Mouse (Mus musculus): ENCODE results near the gene Gm9887.
A peak's percentile ranks its signal among the peaks of the same experiment; 100 is the strongest.
"Not testable (repeated sequence)": the region's sequence is repeated elsewhere in the genome, so short reads cannot be mapped to it uniquely, and the experiment has no call there.

The Gm9887 gene

GRCm38 (mm10) chr12:69400367-69400766 lies 28.1 kb upstream of the Gm9887 start:
- H3K36me3 ChIP-seq (ENCODE audit: control insufficient read depth, insufficient read depth, low read length, poor library complexity, severe bottlenecking), result no peaks in the 10 kb centered on the region
- no peak for DNase-seq (ENCODE audit: low read depth, low spot score)
- H3K27me3 ChIP-seq (ENCODE audit: control insufficient read depth, insufficient read depth, low read length, poor library complexity, severe bottlenecking), result no peaks in the 10 kb centered on the region

- no peaks in the 10 kb centered on the region for H3K36me3 ChIP-seq (ENCODE audit: control insufficient read depth, insufficient read depth, low read length, poor library complexity, severe bottlenecking)
- no peak for DNase-seq (ENCODE audit: low read depth, low spot score)
- no peaks in the 10 kb centered on the region for H3K27me3 ChIP-seq (ENCODE audit: control insufficient read depth, insufficient read depth, low read length, poor library complexity, severe bottlenecking)
Measured at GRCm38 (mm10) chr12:69394456-69394855, 22.2 kb upstream of the Gm9887 start.

GRCm38 (mm10) chr12:69393076-69393475 lies 20.8 kb upstream of the Gm9887 start:
- no peak for DNase-seq (ENCODE audit: low read depth, low spot score)
- no peaks in the 10 kb centered on the region for H3K27me3 ChIP-seq (ENCODE audit: control insufficient read depth, insufficient read depth, low read length, poor library complexity, severe bottlenecking)
- H3K36me3 ChIP-seq (ENCODE audit: control insufficient read depth, insufficient read depth, low read length, poor library complexity, severe bottlenecking), result no peaks in the 10 kb centered on the region

- Histone ChIP-seq H3K36me3 (ENCODE audit: control insufficient read depth, insufficient read depth, low read length, poor library complexity, severe bottlenecking) (no peaks in the 10 kb centered on the region), H3K27me3 (ENCODE audit: control insufficient read depth, insufficient read depth, low read length, poor library complexity, severe bottlenecking) (no peaks in the 10 kb centered on the region)
Measured at GRCm38 (mm10) chr12:69390000-69390698, 17.9 kb upstream of the Gm9887 start.

GRCm38 (mm10) chr12:69389273-69389938 lies 17.1 kb upstream of the Gm9887 start:
- peak; percentile 38 for DNase-seq (ENCODE audit: low read depth, low spot score)

More at GRCm38 (mm10) chr12:69390000-69390698, 17.9 kb upstream of the Gm9887 start:
- no peak for DNase-seq (ENCODE audit: low read depth, low spot score)

GRCm38 (mm10) chr12:69388321-69388869 lies 16.1 kb upstream of the Gm9887 start:
- Histone ChIP-seq H3K27me3 (ENCODE audit: control insufficient read depth, insufficient read depth, low read length, poor library complexity, severe bottlenecking) (no peaks in the 10 kb centered on the region), H3K36me3 (ENCODE audit: control insufficient read depth, insufficient read depth, low read length, poor library complexity, severe bottlenecking) (no peaks in the 10 kb centered on the region)
- DNase-seq (ENCODE audit: low read depth, low spot score), result no peak

More at GRCm38 (mm10) chr12:69389273-69389938, 17.1 kb upstream of the Gm9887 start:
- no peaks in the 10 kb centered on the region for H3K27me3 ChIP-seq (ENCODE audit: control insufficient read depth, insufficient read depth, low read length, poor library complexity, severe bottlenecking)
- H3K36me3 ChIP-seq (ENCODE audit: control insufficient read depth, insufficient read depth, low read length, poor library complexity, severe bottlenecking), result no peaks in the 10 kb centered on the region

- not testable (repeated sequence) for DNase-seq (ENCODE audit: low read depth, low spot score); H3K36me3 ChIP-seq (ENCODE audit: control insufficient read depth, insufficient read depth, low read length, poor library complexity, severe bottlenecking); H3K27me3 ChIP-seq (ENCODE audit: control insufficient read depth, insufficient read depth, low read length, poor library complexity, severe bottlenecking)
Measured at GRCm38 (mm10) chr12:69386281-69386732, 14.0 kb upstream of the Gm9887 start.

- H3K36me3 ChIP-seq (ENCODE audit: control insufficient read depth, insufficient read depth, low read length, poor library complexity, severe bottlenecking), result no peaks in the 10 kb centered on the region
- H3K27me3 ChIP-seq (ENCODE audit: control insufficient read depth, insufficient read depth, low read length, poor library complexity, severe bottlenecking), result no peaks in the 10 kb centered on the region
- DNase-seq (ENCODE audit: low read depth, low spot score), result peak; percentile 63
Measured at GRCm38 (mm10) chr12:69385542-69386280, 13.5 kb upstream of the Gm9887 start.

GRCm38 (mm10) chr12:69384606-69385005 lies 12.3 kb upstream of the Gm9887 start:
- H3K36me3 ChIP-seq (ENCODE audit: control insufficient read depth, insufficient read depth, low read length, poor library complexity, severe bottlenecking), result no peaks in the 10 kb centered on the region
- no peak for DNase-seq (ENCODE audit: low read depth, low spot score)
- no peaks in the 10 kb centered on the region for H3K27me3 ChIP-seq (ENCODE audit: control insufficient read depth, insufficient read depth, low read length, poor library complexity, severe bottlenecking)

- DNase-seq (ENCODE audit: low read depth, low spot score), result no peak
Measured at GRCm38 (mm10) chr12:69382880-69383279, 10.6 kb upstream of the Gm9887 start.

GRCm38 (mm10) chr12:69378558-69379454 lies 6.5 kb upstream of the Gm9887 start:
- H3K27me3 ChIP-seq (ENCODE audit: control insufficient read depth, insufficient read depth, low read length, poor library complexity, severe bottlenecking), result no peaks in the 10 kb centered on the region
- DNase-seq (ENCODE audit: low read depth, low spot score), result peak; percentile 51
- 0 out of 2 replicates have a peak, but pooled peaks cover 3% of the 10 kb centered on the region for H3K36me3 ChIP-seq (ENCODE audit: control insufficient read depth, insufficient read depth, low read length, poor library complexity, severe bottlenecking)

More at GRCm38 (mm10) chr12:69382880-69383279, 10.6 kb upstream of the Gm9887 start:
- H3K36me3 ChIP-seq (ENCODE audit: control insufficient read depth, insufficient read depth, low read length, poor library complexity, severe bottlenecking), result no peaks in the 10 kb centered on the region
- H3K27me3 ChIP-seq (ENCODE audit: control insufficient read depth, insufficient read depth, low read length, poor library complexity, severe bottlenecking), result no peaks in the 10 kb centered on the region

- peaks cover 11% of the 10 kb centered on the region for H3K36me3 ChIP-seq (ENCODE audit: control insufficient read depth, insufficient read depth, low read length, poor library complexity, severe bottlenecking)
- H3K27me3 ChIP-seq (ENCODE audit: control insufficient read depth, insufficient read depth, low read length, poor library complexity, severe bottlenecking); DNase-seq (ENCODE audit: low read depth, low spot score): not testable (repeated sequence)
Measured at GRCm38 (mm10) chr12:69377636-69378035, 5.4 kb upstream of the Gm9887 start.

GRCm38 (mm10) chr12:69377188-69377587 lies 4.9 kb upstream of the Gm9887 start:
- no peaks in the 10 kb centered on the region for H3K27me3 ChIP-seq (ENCODE audit: control insufficient read depth, insufficient read depth, low read length, poor library complexity, severe bottlenecking)
- peaks cover 13% of the 10 kb centered on the region for H3K36me3 ChIP-seq (ENCODE audit: control insufficient read depth, insufficient read depth, low read length, poor library complexity, severe bottlenecking)
- no peak for DNase-seq (ENCODE audit: low read depth, low spot score)

GRCm38 (mm10) chr12:69376132-69376531 lies 3.9 kb upstream of the Gm9887 start:
- DNase-seq (ENCODE audit: low read depth, low spot score), result no peak
- Histone ChIP-seq H3K27me3 (ENCODE audit: control insufficient read depth, insufficient read depth, low read length, poor library complexity, severe bottlenecking) (no peaks in the 10 kb centered on the region), H3K36me3 (ENCODE audit: control insufficient read depth, insufficient read depth, low read length, poor library complexity, severe bottlenecking) (peaks cover 13% of the 10 kb centered on the region)
